Mouse (Mus musculus) layer of hippocampus, postnatal 14 days (tissue): Measurements from ENCODE around the gene Golga4. TPM values are rescaled to one million over a fixed set of nuclear protein-coding genes. Genes with fewer than 3 reads are reported as not detected.

Source experiments
- DNase-seq, 2 experiments: peaks; one replicate each; pipeline ENCODE4 v3.0.0; 2021 to 2022; ENCODE audit warnings: low spot score in 2 of 2, mixed read lengths in 1 of 2
- total RNA-seq, 2 experiments: library from RNA; stranded (reverse); gene quantifications; 2 replicates each; pipeline ENCODE4 v1.2.3; 2021

The Golga4 gene
- total RNA-seq, 2 experiments from 2014 or later, result 75.6 to 80.6 TPM

GRCm38 (mm10) chr9:118521659-118522058 is 15.6 kb downstream of the Golga4 start:
- DNase-seq, result no peak

GRCm38 (mm10) chr9:118523738-118524137 is 17.7 kb downstream of the Golga4 start:
- DNase-seq, result no peak

GRCm38 (mm10) chr9:118527056-118527455 is 21.0 kb downstream of the Golga4 start:
- DNase-seq, result no peak

GRCm38 (mm10) chr9:118529783-118530182 is 23.7 kb downstream of the Golga4 start:
- DNase-seq, result no peak

GRCm38 (mm10) chr9:118530679-118531078 is 24.6 kb downstream of the Golga4 start:
- no peak for DNase-seq

- no peak for DNase-seq
These were observed 26.6 kb downstream of the Golga4 start for GRCm38 (mm10) chr9:118532516-118533205.

GRCm38 (mm10) chr9:118536946-118537345 is 30.9 kb downstream of the Golga4 start:
- no peak for DNase-seq

GRCm38 (mm10) chr9:118537463-118538339 is 31.6 kb downstream of the Golga4 start:
- no peak for DNase-seq

- DNase-seq, result no peak
These were observed 35.8 kb downstream of the Golga4 start for GRCm38 (mm10) chr9:118541851-118542250.

- no peak for DNase-seq
These were observed 39.1 kb downstream of the Golga4 start for GRCm38 (mm10) chr9:118545146-118545545.

- no peak for DNase-seq
These were observed 42.6 kb downstream of the Golga4 start for GRCm38 (mm10) chr9:118548651-118549050.

- DNase-seq, result peak; percentile 30 to 34
These were observed 51.1 kb downstream of the Golga4 start for GRCm38 (mm10) chr9:118556951-118557780.

- no peak for DNase-seq
These were observed 57.3 kb downstream of the Golga4 start for GRCm38 (mm10) chr9:118563356-118563755.

GRCm38 (mm10) chr9:118563866-118564265 is 57.8 kb downstream of the Golga4 start:
- no peak for DNase-seq

- no peak for DNase-seq
These were observed 58.6 kb downstream of the Golga4 start for GRCm38 (mm10) chr9:118564696-118565095.

GRCm38 (mm10) chr9:118569328-118569727 is 63.3 kb downstream of the Golga4 start:
- DNase-seq, result peak in 1 of 2 experiments; percentile 24

- DNase-seq, result no peak
These were observed 64.8 kb downstream of the Golga4 start for GRCm38 (mm10) chr9:118570865-118571264.

GRCm38 (mm10) chr9:118571701-118572100 is 65.6 kb downstream of the Golga4 start:
- DNase-seq, result no peak

- DNase-seq, result no peak
These were observed 68.8 kb downstream of the Golga4 start for GRCm38 (mm10) chr9:118574911-118575310.

- no peak for DNase-seq
These were observed 74.3 kb downstream of the Golga4 start for GRCm38 (mm10) chr9:118580371-118580770.

GRCm38 (mm10) chr9:118582757-118583156 is 76.7 kb downstream of the Golga4 start:
- DNase-seq, result no peak
